Mouse (Mus musculus): ENCODE results near the gene Pkd2l1.

Pkd2l1 gene
- long read RNA-seq, experiment 1, result 0 reads
- long read RNA-seq, experiment 2, result 0 reads

GRCm38 (mm10) chr19:44192342-44192741 lies at the start of gene Pkd2l1:
Gene Pkd2l1, minus strand, starts transcription at chr19:44192442.
- intact Hi-C loops (cut with DNase I), result no loop called here

- intact Hi-C loops (cut with DNase I), result no loop called here
Measured at GRCm38 (mm10) chr19:44238906-44239305, 46.7 kb upstream of the Pkd2l1 start.

- intact Hi-C loops (cut with DNase I), result no loop called here
Measured at GRCm38 (mm10) chr19:44237471-44238006, 45.3 kb upstream of the Pkd2l1 start.

GRCm38 (mm10) chr19:44231608-44232151 lies 39.4 kb upstream of the Pkd2l1 start:
- intact Hi-C loops (cut with DNase I), result no loop called here

GRCm38 (mm10) chr19:44230212-44230611 lies 38.0 kb upstream of the Pkd2l1 start:
- intact Hi-C loops (cut with DNase I), result no loop called here

GRCm38 (mm10) chr19:44229776-44230175 lies 37.5 kb upstream of the Pkd2l1 start:
- intact Hi-C loops (cut with DNase I), result no loop called here

- intact Hi-C loops (cut with DNase I), result no loop called here
Measured at GRCm38 (mm10) chr19:44225728-44226127, 33.5 kb upstream of the Pkd2l1 start.

GRCm38 (mm10) chr19:44217958-44218525 lies 25.8 kb upstream of the Pkd2l1 start:
- intact Hi-C loops (cut with DNase I), result no loop called here

GRCm38 (mm10) chr19:44215255-44215654 lies 23.0 kb upstream of the Pkd2l1 start:
- intact Hi-C loops (cut with DNase I), result no loop called here

GRCm38 (mm10) chr19:44207079-44207478 lies 14.8 kb upstream of the Pkd2l1 start:
- intact Hi-C loops (cut with DNase I), result no loop called here

GRCm38 (mm10) chr19:44203015-44203564 lies 10.8 kb upstream of the Pkd2l1 start, which contains the start of gene Scd3:
Gene Scd3, plus strand, starts transcription at chr19:44203269.
- intact Hi-C loops (cut with DNase I), result no loop called here

GRCm38 (mm10) chr19:44198964-44199363 lies 6.7 kb upstream of the Pkd2l1 start:
- intact Hi-C loops (cut with DNase I), result no loop called here

GRCm38 (mm10) chr19:44198494-44198893 lies 6.3 kb upstream of the Pkd2l1 start:
- intact Hi-C loops (cut with DNase I), result no loop called here

GRCm38 (mm10) chr19:44197053-44197852 lies 5.0 kb upstream of the Pkd2l1 start:
- intact Hi-C loops (cut with DNase I), result no loop called here

GRCm38 (mm10) chr19:44195138-44195537 lies 2.9 kb upstream of the Pkd2l1 start:
- intact Hi-C loops (cut with DNase I), result loop anchor here (2.0 kb wide), 1 partner anchor 168 kb away; no protein-coding TSS in a partner anchor

- intact Hi-C loops (cut with DNase I), result loop anchor here (2.0 kb wide), 1 partner anchor 169 kb away; no protein-coding TSS in a partner anchor
Measured at GRCm38 (mm10) chr19:44193906-44194305, 1.7 kb upstream of the Pkd2l1 start.

GRCm38 (mm10) chr19:44189056-44189455 lies 3.2 kb downstream of the Pkd2l1 start:
- intact Hi-C loops (cut with DNase I), result no loop called here

- intact Hi-C loops (cut with DNase I), result no loop called here
Measured at GRCm38 (mm10) chr19:44183968-44184367, 8.3 kb downstream of the Pkd2l1 start.

- intact Hi-C loops (cut with DNase I), result no loop called here
Measured at GRCm38 (mm10) chr19:44180502-44180901, 11.7 kb downstream of the Pkd2l1 start.

GRCm38 (mm10) chr19:44176741-44177140 lies 15.5 kb downstream of the Pkd2l1 start:
- intact Hi-C loops (cut with DNase I), result no loop called here

GRCm38 (mm10) chr19:44174835-44175234 lies 17.4 kb downstream of the Pkd2l1 start:
- intact Hi-C loops (cut with DNase I), result no loop called here

- intact Hi-C loops (cut with DNase I), result no loop called here
Measured at GRCm38 (mm10) chr19:44161515-44161914, 30.7 kb downstream of the Pkd2l1 start.
